Mouse (Mus musculus): ENCODE measurements around the gene Cd300a.
A peak's percentile ranks its signal among the peaks of the same experiment; 100 is the strongest.
"Not testable (repeated sequence)": the region's sequence is repeated elsewhere in the genome, so short reads cannot be mapped to it uniquely, and the experiment has no call there.

Cd300a gene

GRCm38 (mm10) chr11:114867361-114868235 is 22.2 kb upstream of the Cd300a start:
- no peak for DNase-seq

- no peak for DNase-seq
Measured at GRCm38 (mm10) chr11:114868280-114868679, 21.6 kb upstream of the Cd300a start.

- no peak for DNase-seq
Measured at GRCm38 (mm10) chr11:114869787-114870186, 20.1 kb upstream of the Cd300a start.

DNA sequence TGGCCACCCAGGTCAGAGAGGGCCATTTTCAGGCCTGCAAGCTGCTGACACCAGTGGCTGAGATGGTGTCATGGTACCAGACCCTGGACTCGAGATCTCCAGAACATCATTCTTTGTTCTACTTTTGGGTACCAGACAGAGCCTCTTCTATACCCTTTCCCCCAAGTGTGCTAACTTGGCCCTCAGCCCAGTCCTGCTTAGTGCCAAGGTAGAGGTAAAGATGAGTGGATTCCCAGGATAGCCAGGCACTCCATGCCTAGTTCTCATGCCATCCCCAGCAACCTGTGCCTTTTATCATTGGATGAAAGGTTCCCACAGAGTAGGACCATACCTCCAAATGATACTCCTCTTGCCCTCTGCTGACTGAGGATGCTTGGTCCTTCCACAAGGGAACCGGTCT is 18.3 kb upstream of the Cd300a start:
- DNase-seq, result no peak

GRCm38 (mm10) chr11:114873022-114873817 is 16.6 kb upstream of the Cd300a start:
- DNase-seq, result no peak

- DNase-seq, result no peak
Measured at GRCm38 (mm10) chr11:114874226-114875145, 15.4 kb upstream of the Cd300a start.

- peak; percentile 81 for DNase-seq
Measured at GRCm38 (mm10) chr11:114875301-114875801, 14.5 kb upstream of the Cd300a start.

DNA sequence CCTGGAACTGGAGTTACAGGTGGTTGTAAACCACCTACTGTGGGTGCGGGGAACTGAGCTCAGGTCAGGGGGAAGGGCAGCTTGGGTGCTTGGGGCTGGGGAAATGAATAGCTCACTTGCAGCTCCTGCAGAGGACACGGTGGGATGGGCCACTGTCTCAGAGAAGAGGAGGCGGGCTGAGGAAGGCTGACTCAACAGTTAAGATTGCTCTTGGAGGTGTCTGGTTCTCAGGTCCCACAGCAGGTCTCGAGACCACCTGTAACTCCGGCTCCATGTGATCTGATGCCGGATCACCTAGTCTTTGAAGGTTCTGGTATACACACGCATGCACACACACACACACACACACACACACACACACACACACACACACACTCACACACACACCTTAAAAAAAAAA is 13.7 kb upstream of the Cd300a start:
- DNase-seq, result peak; percentile 57

DNA sequence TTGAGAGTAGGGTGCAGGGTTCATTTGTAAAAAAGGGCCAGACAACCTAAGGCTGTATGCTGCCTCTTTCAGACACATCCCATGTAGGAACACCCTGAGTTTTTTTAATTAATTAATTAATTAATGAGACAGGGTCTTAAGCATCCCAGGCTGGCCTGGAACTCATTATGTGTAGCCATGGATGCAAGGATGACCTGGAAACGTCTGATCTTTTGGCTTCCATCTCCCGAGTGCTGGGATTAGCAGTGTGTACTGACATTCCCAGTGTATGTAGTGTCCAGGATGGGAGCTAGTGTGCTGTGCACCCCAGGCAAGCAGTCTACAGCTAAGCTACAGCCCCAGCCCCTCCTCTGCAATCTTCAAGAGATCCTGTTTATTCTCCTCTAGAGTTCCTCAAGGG is 13.2 kb upstream of the Cd300a start:
- no peak for DNase-seq

DNA sequence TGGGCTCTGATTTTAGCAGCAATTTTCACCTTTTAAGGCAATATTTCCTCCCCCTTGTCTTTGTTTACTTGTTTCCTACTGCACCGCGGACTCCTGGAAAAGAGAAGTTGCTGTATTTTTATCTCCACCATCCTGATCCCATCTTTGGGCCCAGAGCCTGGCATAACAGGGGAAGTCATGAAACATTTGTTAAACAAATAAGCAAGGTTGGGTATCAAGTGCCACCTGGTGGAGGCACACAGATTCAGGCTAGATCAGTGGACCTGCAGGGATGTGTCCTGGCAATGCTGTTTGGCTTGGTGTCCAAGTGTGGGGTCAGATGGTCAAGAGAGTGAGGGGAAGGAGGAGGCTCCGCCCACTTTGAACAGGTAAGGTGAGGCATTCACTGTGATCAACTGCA is 12.7 kb upstream of the Cd300a start:
- DNase-seq, result peak; percentile 83

GRCm38 (mm10) chr11:114879666-114880065 is 10.2 kb upstream of the Cd300a start:
- DNase-seq, result no peak

DNA sequence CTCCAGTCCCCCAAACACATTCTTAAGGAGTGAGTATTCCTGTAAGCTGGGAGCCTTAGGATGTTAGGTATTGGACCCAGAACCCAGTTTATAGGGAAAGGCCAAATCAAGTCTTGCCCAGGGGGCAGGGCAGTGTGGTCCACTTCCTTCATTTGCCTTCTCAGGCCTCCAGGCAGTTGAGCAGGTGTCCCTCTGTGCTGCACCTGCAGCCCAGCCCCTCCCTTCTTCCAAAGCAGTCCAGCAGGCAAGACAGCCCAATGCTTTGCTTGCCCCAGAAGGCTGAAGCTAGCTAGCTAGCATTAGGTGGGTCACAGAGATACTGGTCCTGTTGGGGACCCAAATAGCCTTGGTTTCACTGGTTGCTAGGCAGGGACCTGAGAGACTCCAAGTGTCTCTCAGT is 9.7 kb upstream of the Cd300a start:
- no peak for DNase-seq

DNA sequence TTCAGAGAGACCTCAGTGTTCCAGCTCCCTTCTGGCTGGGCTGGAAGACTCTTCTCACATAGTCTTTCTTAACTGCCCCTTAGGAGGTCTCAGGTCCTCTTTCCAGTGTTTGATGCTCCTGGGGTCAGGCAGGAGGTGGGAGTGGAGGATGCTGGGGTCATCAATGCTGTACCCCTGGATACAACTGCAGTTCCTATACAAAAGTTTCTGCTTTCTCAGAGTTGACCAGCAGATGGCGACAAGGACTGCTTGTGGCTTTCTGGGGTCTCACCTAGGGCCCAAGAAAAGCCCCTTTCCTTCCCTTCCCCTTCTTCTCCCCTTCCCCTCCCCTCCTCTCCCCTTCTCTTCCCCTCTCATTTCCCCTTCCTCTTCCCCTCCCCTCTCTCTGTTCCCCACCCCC is 9.3 kb upstream of the Cd300a start:
- no peak for DNase-seq

DNA sequence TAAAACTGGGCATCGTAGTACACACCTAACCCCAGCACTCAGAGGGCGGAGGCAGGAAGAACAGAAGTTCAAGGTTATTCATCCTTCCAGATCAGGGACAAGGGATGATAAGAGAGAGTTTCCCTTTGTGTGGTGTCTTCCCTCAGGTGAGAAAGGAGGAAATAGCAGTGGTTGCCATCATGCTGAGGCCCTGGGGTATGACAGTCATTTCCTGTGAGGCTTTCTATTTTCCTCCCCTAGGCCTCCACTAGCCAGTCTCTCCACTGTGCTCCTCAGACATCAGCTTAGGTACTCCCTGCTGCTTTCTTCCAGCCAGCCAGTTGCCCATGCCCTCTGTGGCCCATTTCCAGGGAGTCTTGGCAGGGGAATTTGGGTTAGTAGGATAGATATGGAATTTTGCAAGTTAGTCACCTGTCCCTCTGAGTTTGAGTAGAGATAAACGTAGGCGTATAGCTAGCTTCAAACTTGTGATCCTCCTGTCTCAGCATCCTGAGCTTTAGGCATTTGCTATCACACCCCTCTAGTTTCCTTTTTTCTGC is 6.5 kb upstream of the Cd300a start:
- no peak for DNase-seq

DNA sequence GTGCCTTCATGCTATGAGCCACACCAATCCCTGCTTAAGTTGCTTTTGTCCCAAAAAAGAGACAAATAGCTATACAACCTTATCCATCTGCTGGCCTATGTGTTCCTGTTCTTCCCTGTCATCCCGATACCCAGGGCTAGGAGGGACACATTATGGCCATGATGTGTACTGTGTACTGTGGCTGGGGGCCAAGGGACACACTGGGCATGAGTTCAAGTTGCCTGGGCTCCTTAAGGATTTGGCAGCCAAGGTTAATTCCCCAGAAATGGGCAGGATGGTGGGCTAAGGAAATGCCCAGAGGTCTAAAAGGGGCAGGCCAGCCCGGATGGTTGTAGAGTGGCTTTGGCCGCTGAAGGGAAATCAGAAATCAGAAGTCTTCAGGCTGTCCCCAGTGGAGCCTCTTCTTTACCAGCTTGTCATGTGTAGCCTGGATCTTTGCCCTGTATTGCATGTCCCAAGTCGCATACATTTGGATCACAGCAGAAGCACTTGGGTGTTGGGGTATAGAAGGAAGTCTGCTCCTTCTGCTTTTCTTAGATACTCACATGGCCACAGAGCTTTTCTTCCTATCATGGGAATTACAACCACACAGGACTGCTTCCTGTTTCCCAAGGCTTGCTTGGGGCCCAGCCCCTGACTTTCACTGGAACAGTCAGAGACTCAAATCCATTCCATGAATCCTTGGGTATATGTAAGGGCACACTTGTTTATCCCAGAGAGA is 5.3 kb upstream of the Cd300a start:
- peak; percentile 71 for DNase-seq

GRCm38 (mm10) chr11:114890542-114890941 is 701 bp downstream of the Cd300a start:
- DNase-seq, result no peak

- DNase-seq, result no peak
Measured at GRCm38 (mm10) chr11:114896085-114896484, 6.2 kb downstream of the Cd300a start.

DNA sequence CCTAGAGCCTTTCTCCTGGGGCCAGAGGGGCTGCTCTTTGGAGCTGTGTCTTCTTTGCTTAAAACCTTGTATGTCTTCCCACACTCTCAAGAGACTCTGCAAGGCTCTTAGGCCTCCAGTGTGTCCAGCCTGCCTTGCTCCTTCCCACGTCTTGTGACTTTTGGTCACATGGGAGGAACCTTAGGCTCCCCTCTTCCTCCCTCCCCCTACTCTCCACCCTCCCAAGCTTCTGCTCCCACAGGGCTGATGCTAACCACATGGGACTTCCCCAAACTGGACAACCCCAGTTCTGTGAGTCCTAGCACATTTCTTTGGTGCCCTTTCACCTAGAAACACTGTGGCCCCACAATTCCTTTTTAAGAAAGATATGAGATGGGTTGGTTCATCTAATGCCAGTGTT is 8.2 kb downstream of the Cd300a start:
- DNase-seq, result no peak

GRCm38 (mm10) chr11:114903224-114903623 is 13.4 kb downstream of the Cd300a start:
- DNase-seq, result no peak

GRCm38 (mm10) chr11:114907567-114907966 is 17.7 kb downstream of the Cd300a start:
- no peak for DNase-seq

- DNase-seq, result no peak
Measured at GRCm38 (mm10) chr11:114908086-114908485, 18.2 kb downstream of the Cd300a start.

DNA sequence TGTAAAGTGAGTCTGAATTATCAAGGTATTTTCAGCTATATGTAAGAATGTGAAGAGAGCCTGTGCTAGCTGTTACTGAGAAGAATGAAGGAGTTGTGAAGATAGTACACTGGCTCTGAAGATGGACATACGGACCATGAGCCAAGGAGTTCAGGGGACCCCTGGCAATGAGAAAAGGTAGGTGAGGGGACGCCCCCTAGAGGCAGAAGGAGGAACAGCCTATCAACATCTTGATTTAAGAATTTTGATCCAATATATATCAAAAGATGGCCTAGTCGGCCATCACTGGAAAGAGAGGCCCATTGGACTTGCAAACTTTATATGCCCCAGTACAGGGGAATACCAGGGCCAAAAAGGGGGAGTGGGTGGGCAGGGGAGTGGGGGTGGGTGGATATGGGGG is 19.7 kb downstream of the Cd300a start:
- DNase-seq, result not testable (repeated sequence)
